Mouse (Mus musculus) adrenal gland, adult (tissue): ENCODE results near the gene Camk1d.

Experiments used
- DNase-seq, 2 experiments: peaks; one replicate each; pipeline ENCODE4 v3.0.0; 2022 to 2023; ENCODE audit warnings: low spot score in 1 of 2; ENCODE audit not compliant: inconsistent age in 2 of 2

The Camk1d gene

GRCm38 (mm10) chr2:5663499-5663898 lies 50.8 kb downstream of the Camk1d start:
- DNase-seq, result no peak

GRCm38 (mm10) chr2:5661946-5662345 lies 52.4 kb downstream of the Camk1d start:
- DNase-seq, result no peak

GRCm38 (mm10) chr2:5658000-5658399 lies 56.3 kb downstream of the Camk1d start:
- DNase-seq, result no peak

- DNase-seq, result no peak
These were observed 58.0 kb downstream of the Camk1d start for GRCm38 (mm10) chr2:5656326-5656725.

GRCm38 (mm10) chr2:5652071-5652470 lies 62.2 kb downstream of the Camk1d start:
- no peak for DNase-seq

- no peak for DNase-seq
These were observed 62.9 kb downstream of the Camk1d start for GRCm38 (mm10) chr2:5651285-5651870.

GRCm38 (mm10) chr2:5649226-5649625 lies 65.1 kb downstream of the Camk1d start:
- no peak for DNase-seq

- peak; percentile 57 to 87 for DNase-seq
These were observed 65.6 kb downstream of the Camk1d start for GRCm38 (mm10) chr2:5648764-5649163.

- no peak for DNase-seq
These were observed 68.0 kb downstream of the Camk1d start for GRCm38 (mm10) chr2:5646322-5646721.

- peak in 1 of 2 experiments; percentile 57 for DNase-seq
These were observed 68.7 kb downstream of the Camk1d start for GRCm38 (mm10) chr2:5645584-5645983.

- DNase-seq, result no peak
These were observed 70.4 kb downstream of the Camk1d start for GRCm38 (mm10) chr2:5643937-5644336.

GRCm38 (mm10) chr2:5643226-5643625 lies 71.1 kb downstream of the Camk1d start:
- no peak for DNase-seq

GRCm38 (mm10) chr2:5642624-5643023 lies 71.7 kb downstream of the Camk1d start:
- no peak for DNase-seq

GRCm38 (mm10) chr2:5641678-5642077 lies 72.6 kb downstream of the Camk1d start:
- no peak for DNase-seq

- DNase-seq, result no peak
These were observed 73.7 kb downstream of the Camk1d start for GRCm38 (mm10) chr2:5640586-5640985.

- DNase-seq, result peak; percentile 80 to 85
These were observed 77.2 kb downstream of the Camk1d start for GRCm38 (mm10) chr2:5636801-5637742.

GRCm38 (mm10) chr2:5632355-5632684 lies 82.0 kb downstream of the Camk1d start:
- DNase-seq, result no peak

- DNase-seq, result no peak
These were observed 82.5 kb downstream of the Camk1d start for GRCm38 (mm10) chr2:5631676-5632354.

GRCm38 (mm10) chr2:5630710-5631109 lies 83.6 kb downstream of the Camk1d start:
- DNase-seq, result no peak

- no peak for DNase-seq
These were observed 89.9 kb downstream of the Camk1d start for GRCm38 (mm10) chr2:5624379-5624778.

GRCm38 (mm10) chr2:5618361-5618896 lies 95.9 kb downstream of the Camk1d start:
- no peak for DNase-seq

- peak; percentile 53 to 76 for DNase-seq
These were observed 99.4 kb downstream of the Camk1d start for GRCm38 (mm10) chr2:5614896-5615295.
